Mouse (Mus musculus) frontal cortex, postnatal 10 days (tissue): ENCODE measurements around the gene 1600002K03Rik.
"Not testable (repeated sequence)": the region's sequence is repeated elsewhere in the genome, so short reads cannot be mapped to it uniquely, and the experiment has no call there.

Experiments
- DNase-seq, 2 experiments: peaks; one replicate each; pipeline ENCODE4 v3.0.0; 2022; ENCODE audit warnings: low spot score in 2 of 2, mixed read lengths in 1 of 2

Gene 1600002K03Rik

DNA sequence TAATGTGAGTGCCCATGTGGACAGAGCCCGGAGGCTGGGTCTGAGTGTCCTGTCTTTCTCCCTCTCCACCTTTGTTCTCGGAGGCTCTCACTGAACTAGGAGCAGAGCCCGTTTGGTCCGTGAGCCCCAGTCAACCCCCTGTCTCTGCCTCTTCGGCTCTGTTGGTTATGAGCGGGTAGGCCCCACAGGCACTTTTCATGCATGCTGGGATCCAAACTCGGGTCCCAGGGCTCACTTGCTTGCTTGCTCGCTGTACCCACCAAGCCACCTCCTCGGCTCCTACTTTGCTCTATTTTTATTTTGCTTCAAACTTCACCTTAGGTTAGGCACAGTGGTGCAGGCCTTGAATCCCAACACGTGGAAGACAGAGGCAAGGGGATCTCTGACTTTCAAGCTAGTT is 15.0 kb downstream of the 1600002K03Rik start:
- no peak for DNase-seq

DNA sequence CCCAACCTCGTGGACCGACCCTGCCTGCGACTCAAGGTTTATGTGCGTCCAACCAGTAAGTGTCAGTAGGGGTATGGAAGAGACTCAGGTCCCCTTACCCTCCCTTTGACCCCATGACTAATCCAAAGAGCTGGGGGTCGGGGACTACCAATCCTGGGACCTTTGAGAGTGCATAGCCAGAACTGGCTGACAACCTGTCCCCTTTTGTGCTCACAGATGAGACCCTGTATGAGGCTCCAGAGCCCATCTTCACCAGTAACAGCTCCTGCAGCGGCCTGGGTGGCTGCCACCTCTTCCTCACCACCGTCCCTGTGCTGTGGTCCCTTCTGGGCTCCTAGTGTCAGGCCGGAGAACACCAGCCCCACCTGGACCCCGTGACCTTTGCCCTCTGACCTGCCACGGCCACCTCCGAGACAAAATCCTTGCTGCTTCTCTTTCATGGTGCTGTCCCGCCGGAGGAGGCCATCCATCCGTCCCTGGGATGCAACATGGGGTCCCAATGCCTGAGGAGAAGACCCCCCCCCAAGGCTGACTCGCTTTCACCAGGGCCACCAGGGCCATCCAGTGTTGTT is 15.8 kb downstream of the 1600002K03Rik start:
- no peak for DNase-seq

DNA sequence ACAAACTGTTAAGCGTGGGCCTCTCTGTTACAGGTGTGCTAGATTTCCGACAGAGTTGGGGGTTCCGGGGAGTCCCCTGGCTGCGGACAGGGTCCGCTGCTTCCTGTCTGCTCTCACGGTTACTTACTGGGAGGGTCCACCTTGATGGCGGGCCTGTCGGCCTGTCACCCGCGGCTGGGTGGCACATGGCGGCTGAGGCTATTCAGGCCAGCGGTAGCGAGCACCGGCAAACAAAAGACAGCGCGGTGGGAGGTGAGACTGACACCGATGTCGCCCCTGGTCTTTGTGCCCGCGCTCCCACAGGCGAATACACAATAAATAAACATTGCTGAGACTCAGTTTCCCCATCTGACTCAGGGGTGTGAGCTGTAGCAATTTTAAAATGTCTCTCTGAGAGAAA is 17.3 kb downstream of the 1600002K03Rik start:
- no peak for DNase-seq

DNA sequence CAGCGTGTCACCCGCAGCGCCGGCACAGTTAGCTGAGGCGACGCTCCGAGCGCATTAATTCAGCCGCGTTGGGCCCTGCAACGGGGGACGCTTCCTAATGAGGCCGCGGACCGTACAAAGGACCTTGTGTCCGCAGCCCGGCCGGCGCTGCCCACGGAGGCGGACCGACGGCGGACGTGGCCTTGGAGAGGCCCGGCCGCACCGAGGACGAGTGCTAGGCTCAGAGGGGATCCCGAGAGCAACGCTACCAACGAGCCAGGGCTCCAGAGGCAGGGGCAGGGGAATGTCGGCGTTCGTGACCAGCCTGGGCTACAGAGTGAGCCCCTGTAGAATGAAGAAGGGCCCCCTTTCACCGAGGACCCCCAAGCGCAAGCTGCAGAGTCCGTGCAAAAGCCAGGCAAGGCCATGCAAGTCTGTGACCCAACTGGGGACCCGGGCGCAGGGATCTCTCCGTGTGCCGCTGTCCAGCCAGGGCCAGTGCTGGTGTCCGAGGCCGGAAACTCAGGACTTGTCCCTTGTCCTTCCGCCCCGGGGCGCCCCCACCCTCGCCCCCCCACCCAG is 17.8 kb downstream of the 1600002K03Rik start:
- no peak for DNase-seq

DNA sequence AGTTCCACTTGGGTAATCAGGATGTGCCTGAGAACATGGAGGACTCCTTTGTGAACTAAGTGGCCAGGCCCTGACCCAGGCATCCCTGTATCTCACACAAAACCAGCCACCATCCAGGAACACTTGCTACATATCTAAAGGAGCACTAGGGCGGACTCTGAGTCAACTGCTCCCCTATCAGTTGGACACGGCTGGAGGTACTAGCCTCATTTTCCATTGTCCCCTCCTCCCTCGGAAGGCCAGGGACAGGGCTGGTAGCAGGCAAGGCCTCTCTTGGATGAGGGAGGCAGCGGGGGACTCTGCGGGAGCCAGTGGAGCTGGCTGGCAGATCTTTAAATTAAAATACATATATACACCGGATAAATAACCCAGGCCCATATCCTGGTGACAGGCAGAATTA is 21.2 kb downstream of the 1600002K03Rik start:
- no peak for DNase-seq

DNA sequence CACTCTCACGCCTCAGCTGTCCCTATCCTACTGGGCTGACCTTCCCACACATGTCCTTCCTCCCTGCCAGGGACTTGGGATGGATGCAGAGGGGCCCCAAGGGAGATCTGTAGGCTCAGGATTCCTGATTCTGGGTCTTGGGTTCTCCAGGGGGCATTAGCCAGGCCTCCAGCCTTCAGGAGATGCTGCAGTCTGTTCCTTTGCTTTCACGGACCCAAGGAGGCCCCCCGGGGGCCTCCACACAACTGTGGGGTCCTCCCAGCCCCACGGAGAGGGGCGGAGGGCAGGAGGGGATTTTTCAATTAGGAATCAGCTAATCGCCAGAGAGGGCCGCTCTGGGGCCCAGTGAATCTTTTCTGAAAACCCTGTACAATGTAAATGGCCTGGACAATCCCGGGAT is 21.7 kb downstream of the 1600002K03Rik start:
- no peak for DNase-seq

DNA sequence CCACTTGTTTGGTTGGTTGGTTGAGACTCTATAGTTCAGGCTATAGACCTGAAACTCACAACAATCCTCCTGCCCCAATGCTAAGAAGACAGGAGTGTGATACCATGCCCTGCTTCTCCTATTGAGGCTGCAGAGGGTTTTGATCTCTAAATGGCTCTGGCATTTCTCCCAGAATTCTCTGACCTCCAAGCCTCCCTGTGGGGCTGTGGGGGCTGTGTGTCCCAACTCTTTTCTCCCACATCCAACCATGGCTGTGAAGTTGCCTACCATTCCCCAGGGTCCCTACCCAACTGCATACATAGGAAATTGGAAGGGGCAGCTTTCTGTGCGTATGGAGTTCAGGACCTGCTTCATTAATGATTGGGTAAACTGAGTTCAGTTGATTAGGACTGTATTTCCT is 23.4 kb downstream of the 1600002K03Rik start:
- DNase-seq = no peak

DNA sequence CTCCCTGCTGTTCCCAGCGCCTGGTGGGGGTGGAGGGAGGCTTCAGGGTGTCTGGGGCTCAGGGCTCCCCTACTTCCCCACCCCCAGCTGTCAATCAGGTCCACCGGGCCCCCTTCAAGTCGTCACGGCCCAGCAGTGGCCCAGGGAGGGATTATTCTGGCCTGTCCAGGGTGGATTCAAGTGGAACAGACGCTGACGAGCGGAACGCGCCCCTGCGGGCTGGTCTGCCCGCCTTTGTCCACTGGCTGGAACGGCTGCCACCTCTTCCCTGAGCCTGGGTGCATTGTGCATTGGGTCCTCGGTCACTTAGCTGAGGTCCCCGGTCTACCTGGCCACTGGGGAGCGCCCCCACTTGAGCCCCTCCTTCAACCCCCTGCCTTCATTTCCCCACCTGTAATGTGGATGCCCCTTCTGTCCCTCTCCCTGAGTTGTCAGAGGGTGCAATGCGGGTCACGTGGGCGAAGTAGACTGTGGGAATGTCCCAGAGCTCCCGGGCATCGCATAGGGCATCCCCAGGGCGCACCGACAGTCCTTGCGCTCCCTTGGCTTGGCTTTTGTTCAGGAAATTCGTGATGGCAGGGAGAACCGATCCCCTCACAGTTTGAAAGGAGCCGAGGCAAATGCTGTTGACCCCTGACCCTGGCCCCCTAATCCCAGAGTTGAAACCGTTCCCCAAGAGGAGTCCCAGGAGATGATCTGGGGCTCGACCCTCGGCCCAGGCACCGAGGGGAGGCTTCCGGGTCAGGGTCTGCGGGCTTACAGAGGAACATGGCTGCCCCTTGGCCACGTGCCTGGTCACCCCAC is 24.2 kb downstream of the 1600002K03Rik start:
- no peak for DNase-seq

DNA sequence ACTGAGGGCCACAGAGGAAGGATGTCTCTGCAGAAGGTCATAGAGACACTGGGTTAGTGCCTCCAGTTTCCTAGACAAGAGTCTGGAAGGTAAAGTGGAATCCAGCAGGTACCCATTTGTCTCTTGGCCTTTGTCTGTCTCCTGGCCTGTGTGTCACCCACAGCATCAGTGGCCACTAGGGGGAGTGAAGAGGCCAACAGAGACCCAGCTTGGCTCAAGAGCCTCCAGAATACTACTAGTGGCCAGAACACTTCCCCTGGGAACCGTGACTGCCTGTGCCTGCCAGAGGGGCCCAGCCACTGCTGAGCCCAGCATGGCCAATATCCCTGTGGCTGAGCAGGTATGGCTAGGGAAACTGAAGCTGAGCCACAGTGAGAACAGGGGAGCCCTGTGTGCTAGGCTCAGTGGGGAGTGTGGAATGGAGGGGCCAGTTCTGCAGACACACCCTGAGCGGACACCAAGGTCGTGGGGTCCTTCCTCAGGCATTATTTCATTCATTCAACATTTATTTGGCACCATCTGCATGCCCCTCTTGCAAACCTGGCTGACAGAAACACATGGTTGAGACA is 26.8 kb downstream of the 1600002K03Rik start:
- DNase-seq = peak in 1 of 2 experiments; percentile 68

DNA sequence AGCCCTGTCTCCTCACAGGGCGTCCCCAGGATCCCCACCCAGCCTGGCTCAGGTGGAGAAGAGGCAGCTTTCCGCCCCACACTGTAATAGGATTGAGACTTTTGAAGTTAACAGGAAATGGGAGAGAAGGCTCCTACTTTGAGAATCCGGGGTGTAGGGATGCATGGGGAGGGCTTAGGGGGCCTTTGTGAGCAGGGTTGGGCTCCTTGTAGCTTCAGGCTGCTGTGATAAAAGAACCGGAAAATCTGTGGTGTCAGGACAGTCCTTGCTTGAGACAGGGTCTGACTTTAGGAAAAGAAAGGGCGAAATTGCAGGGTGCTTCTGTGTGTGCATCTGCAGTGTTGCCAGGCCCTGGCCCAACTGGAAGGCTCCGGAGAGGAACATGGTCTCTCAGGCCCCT is 27.7 kb downstream of the 1600002K03Rik start:
- DNase-seq = no peak

DNA sequence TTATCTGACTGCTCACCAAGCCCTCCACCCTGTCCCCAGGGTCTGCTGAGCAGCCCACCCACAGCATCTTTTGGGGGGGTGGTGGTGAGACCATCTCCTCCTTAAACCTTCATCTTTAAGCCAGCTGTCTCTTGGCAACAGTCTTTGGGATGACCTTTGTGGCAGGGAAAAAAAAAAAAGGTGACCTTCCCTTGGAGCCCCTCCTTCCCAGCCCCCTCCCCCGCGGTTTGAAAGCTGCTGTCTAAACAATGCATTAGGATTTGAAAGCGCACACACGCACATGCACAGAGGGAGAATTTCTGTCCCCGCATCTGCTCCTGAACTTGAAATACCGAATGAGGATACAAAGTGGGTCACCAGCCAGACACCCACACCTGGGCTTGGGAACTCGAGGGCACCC is 31.3 kb downstream of the 1600002K03Rik start:
- no peak for DNase-seq

DNA sequence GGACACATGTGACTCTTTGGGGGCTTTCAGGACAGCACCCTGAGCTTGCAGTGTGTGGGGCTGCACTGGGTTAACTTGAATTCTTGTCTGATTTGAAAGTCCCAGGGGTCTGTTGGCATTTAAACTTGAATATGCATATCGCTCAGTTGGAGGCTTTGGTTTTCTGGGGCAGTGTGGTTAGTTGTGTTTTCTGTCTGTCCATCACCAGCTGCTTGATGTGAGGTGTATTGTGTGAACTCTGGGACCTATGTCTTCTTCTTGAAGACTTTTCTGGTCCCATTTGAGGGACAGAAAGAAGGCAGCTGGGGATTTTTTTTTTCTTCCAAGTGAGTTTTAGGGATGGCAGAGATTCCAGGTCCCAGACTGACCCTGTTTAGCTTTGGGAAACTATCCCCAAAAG is 34.5 kb downstream of the 1600002K03Rik start:
- no peak for DNase-seq

DNA sequence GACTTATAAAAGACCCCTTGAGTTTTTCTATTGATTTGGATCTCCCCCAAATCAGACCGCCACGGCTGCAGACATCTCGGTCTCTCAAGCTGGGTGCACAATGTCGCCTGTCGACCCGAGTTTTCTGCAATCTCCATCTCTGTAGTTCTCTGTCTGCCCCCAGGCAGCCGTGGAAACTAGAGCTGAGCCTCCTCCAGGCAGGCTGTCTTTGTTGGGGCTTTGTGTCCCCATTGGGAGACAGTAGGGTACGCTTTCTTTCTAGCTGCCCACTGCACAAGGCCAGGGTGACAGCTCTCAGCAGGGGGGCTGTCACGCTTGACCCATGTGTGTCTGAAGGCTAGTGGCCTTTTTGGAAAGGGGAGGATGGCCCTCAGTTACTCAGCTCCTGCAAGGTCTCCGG is 34.9 kb downstream of the 1600002K03Rik start:
- DNase-seq = no peak

DNA sequence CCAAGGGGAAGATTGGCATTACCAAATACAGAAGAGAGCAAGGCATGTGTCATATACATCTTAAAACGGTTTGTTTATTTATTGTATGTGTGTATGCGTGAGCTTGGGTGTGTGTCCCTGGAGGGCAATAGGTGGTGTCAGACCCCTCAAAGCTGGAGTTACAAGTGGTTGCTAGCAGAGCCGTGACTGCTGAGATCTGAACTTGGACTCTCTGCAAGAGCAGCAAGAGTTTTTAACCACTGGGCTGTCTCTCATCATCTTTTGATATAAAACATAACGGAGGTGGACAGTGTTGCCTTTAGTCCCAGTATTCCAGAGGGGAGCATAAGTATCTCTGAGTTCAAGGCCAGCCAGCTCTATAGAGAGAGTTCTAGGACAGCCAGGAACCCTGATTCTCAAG is 35.5 kb downstream of the 1600002K03Rik start:
- DNase-seq = no peak

DNA sequence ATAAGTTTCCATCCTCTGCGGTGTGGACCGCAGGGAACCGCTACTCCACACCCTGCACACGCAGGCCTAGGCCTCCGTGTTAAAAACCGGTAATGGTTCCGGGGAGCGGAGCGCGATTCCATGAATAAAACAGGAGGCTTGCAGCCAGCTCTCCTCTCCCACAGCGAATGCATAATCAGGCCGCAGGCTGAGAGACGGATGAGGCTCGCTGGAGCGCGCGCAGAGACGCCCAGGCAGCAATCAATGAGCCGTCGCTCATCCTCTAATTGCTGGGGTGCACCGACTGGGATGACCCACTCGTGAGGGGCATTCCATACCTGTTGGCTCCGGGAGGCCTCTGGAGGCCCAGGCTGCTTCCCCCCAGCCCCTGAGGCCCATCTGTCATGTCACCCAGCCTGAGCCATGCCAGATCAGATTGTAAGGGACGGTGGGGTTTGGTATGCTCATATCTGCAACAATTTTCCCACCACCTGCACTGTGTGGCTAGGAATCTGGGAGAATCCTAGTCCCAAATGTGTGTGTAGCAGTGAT is 36.2 kb downstream of the 1600002K03Rik start:
- peak in 1 of 2 experiments; percentile 37 for DNase-seq

DNA sequence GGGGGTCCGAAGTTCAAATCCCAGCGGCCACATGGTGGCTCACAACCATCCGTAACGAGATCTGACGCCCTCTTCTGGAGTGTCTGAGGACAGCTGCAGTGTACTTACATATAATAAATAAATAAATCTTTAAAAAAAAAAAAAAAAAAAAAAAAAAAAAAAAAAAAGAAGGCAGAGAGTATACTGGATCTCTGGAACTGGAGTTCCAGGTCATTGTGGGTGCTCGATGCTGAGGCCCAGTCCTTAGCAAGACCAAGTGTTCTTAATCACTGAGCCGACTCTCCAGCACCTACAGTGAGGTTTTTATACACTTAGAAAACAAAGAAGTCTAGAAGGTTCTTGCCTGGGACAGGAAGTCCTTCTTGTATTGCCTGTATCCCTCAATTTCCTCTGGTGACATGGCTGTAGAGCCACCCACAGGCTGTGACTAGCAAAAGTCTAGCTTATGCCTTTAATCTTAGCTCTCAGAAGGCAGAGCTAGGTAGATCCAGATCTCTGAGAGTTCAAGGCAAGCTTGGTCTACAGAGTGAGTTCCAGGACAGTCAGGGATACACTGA is 38.9 kb downstream of the 1600002K03Rik start:
- not testable (repeated sequence) for DNase-seq

DNA sequence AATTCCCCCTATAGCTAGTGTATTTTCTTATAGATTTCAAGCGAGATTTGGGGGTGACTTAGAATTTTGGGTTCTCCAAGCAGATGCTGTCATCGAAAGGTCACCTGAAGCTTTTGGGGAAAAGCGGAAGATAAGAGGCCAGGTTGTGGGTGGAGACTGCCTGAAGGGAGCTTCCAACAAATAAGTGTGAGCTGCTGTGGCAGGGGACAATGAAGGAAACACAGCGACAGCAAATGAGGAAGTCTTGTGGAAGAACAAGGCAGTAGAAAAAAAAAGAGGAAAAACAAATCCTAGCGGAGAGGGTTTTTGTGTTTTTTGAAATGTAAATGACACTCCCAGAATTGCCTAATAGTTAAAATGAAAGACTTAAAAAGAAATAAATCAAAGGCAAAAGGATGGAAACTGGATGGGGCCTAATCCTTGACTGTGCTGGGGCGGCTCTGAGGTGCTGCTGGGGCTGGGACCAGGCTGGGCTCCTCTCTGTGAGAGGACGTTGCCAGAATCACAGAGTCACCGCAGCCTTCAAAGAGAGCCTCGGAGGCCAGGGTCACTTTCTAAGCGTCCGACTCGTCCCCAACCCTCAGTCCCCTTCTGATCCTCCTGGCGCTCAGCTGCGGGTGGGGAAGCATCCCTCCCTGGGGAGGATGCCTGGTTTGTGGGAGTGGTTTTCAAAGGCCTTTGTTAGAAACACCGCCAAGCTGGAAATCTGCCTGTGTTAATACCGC is 42.5 kb downstream of the 1600002K03Rik start:
- no peak for DNase-seq

DNA sequence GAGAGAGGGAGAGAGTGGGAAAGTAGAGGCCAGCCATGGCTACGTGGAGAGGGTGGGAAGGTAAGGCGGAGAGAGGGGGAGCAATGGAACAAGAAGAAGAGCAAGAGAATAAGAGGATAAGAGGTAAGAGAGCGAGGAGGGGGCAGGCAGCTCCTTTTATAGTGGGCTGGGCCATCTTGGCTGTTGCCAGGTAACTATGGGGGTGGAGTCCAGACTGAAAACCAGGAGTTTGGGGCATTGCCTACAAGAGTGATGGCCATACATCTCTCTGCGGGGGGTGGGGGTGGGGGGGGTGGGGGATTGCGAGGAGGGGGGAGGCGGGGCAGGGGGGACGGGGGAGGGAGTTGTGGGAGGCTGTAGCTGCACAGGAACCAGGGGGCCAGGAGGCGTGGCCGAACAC is 47.9 kb downstream of the 1600002K03Rik start:
- DNase-seq = no peak

DNA sequence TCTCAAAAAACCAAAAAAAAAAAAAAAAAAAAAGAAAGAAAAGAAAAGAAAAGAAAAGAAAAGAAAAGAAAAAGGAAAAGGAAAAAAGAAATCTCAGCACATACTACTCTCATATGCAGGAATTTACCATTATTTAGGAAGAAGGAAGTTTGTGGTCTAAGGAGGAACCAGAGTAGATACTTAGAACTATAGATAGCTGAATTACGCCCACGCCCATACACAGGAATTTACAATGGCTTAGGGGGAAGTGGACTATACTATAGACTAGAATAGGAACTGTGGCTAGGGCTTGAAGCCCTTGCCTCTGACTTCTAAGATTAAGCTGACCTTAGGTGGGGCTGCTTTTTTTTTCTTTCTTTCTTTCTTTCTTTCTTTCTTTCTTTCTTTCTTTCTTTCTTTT is 50.4 kb downstream of the 1600002K03Rik start:
- DNase-seq = not testable (repeated sequence)
